Mouse (Mus musculus): ENCODE data around the gene Pgpep1.

DNA sequence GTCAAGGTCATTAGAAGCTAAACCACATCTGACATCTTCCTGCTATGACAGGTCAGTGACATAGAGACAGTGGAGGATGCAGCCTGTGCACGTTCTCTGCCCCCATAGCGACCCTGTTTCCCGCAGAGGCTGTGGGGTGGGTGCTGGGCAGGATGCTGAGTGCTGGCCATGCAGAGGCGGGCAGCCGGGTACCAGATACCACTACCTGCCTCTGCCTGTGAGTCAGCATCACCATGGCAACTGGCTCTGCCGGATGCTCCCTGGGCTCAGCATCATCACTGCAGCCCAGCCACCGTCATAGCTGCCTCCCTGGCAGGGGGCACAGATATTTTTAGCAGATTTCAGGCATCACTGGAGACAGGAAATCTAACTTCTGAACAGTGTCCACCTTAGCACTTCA is 24.1 kb upstream of the Pgpep1 start:
- TF ChIP-seq CHD2 (IDR thresholded peaks at IDR 0.05; ENCODE audit: low read depth, low read length) (no peak), ZNF384 (IDR thresholded peaks at IDR 0.05; ENCODE audit: low read depth, low read length) (no peak), MAFK (IDR thresholded peaks at IDR 0.05; ENCODE audit: insufficient read depth, low read depth, low read length) (no peak), HCFC1 (IDR thresholded peaks at IDR 0.05; ENCODE audit: borderline replicate concordance, insufficient read depth, low read length) (no peak)

All from ES-E14 (cell line).